In the genomic region with DNA sequence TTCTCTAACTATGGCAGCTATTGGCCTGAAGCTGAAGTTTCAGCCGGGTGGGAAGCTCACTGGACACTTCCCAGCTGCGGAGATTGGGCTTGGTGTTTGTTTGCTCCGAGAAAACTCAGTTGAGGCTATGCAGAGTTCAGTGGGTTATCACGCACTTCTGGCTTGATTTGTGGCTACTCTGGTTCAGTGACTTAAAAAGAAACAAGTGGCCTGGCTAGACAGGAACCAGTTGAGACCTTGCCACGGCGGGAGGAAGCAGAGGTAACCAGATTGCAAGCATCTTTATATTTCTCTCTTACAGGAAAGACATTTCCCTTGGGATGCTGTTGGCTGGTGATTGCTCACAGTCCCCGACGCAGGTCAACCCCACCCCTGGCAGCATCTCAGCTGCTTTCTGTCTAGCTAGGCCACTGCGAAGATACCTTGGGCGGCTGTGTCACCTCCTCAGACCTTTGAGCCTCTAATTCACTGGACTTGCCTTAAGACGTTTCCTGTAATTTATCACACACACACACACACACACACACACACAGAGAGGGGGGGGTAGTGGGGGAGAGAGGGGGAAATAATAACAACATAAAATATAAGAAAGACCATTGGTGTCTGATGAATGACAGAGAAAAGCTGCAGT, we compare ENCODE assay signal across 21 mouse cellular contexts.
DNase-seq lines count a peak whose midpoint lies in the region; ATAC-seq and TF ChIP-seq lines count a peak whose summit lies in the region.
"Had no signal": no experiment of that assay in that cellular context is flagged by ENCODE, and none has a peak within 500 bp of the region (broad histone marks: within the 10 kb centered on the region; RNA-seq: fewer than 3 reads in every experiment).

No protein-coding gene starts in this region.

- H3K27ac ChIP-seq in midbrain, embryonic 11.5 days (ENCODE audit: low read depth, low read length): no peak overlapping the region
- no peak overlapping the region for H3K27ac ChIP-seq in midbrain, embryonic 10.5 days (replicated peaks)
- H3K27ac ChIP-seq in kidney, postnatal 0 days: peak overlapping the region; percentile 56; the same call in 1 of the 2 replicates
- no peak overlapping the region for H3K27ac ChIP-seq in forebrain, embryonic 15.5 days (replicated peaks)
- H3K27ac ChIP-seq: forebrain, embryonic 10.5 days; heart, embryonic 10.5 days; hindbrain, embryonic 12.5 days; liver, embryonic 15.5 days; midbrain, embryonic 12.5 days had no signal

- no peak overlapping the region for H3K4me3 ChIP-seq in midbrain, embryonic 11.5 days (ENCODE audit: low read depth, low read length)
- H3K4me3 ChIP-seq in midbrain, embryonic 10.5 days: no peak overlapping the region
- H3K4me3 ChIP-seq in kidney, postnatal 0 days (replicated peaks; ENCODE audit: low read depth, low read length): no peak overlapping the region
- no peak overlapping the region for H3K4me3 ChIP-seq in forebrain, embryonic 15.5 days
- H3K4me3 ChIP-seq: forebrain, embryonic 10.5 days; heart, embryonic 10.5 days; hindbrain, embryonic 12.5 days; liver, embryonic 15.5 days; midbrain, embryonic 12.5 days had no signal

- peak; percentile 67 for DNase-seq in midbrain, embryonic 11.5 days (ENCODE audit: low spot score, missing footprints)
- no peak for DNase-seq in midbrain, embryonic 10.5 days (ENCODE audit: low spot score)
- DNase-seq in kidney, adult 11 months: peak; percentile 36
- peak; percentile 84 for DNase-seq in kidney, postnatal 0 days (ENCODE audit: low spot score)
- no peak for DNase-seq in retina, embryonic 14.5 days (ENCODE audit: low spot score)
- no peak for DNase-seq in gastrocnemius, postnatal 10 days
- DNase-seq: B cell, adult 2 months; cerebellum, postnatal 14 days; gastrocnemius, postnatal 36 days; lung, postnatal 14 days; retina, postnatal 1 day; thymus, adult 18-20 months had no signal

- H3K36me3 ChIP-seq in midbrain, embryonic 11.5 days (ENCODE audit: control insufficient read depth, insufficient read depth, low read length): no peaks in the 10 kb centered on the region
- H3K36me3 ChIP-seq in midbrain, embryonic 10.5 days: no peaks in the 10 kb centered on the region
- no peaks in the 10 kb centered on the region for H3K36me3 ChIP-seq in kidney, postnatal 0 days (ENCODE audit: insufficient read depth, low read length)
- no peaks in the 10 kb centered on the region for H3K36me3 ChIP-seq in forebrain, embryonic 15.5 days
- H3K36me3 ChIP-seq: forebrain, embryonic 10.5 days; heart, embryonic 10.5 days; hindbrain, embryonic 12.5 days; liver, embryonic 15.5 days; midbrain, embryonic 12.5 days had no signal

- no peaks in the 10 kb centered on the region for H3K9me3 ChIP-seq in midbrain, embryonic 11.5 days (ENCODE audit: control insufficient read depth, low read length)
- H3K9me3 ChIP-seq in midbrain, embryonic 10.5 days (replicated peaks): no peaks in the 10 kb centered on the region
- no peaks in the 10 kb centered on the region for H3K9me3 ChIP-seq in kidney, postnatal 0 days (replicated peaks; ENCODE audit: low read length)
- H3K9me3 ChIP-seq in forebrain, embryonic 15.5 days: no peaks in the 10 kb centered on the region
- H3K9me3 ChIP-seq: forebrain, embryonic 10.5 days; heart, embryonic 10.5 days; hindbrain, embryonic 12.5 days; liver, embryonic 15.5 days; midbrain, embryonic 12.5 days had no signal

- TF ChIP-seq CTCF in kidney, postnatal 0 days (IDR thresholded peaks at IDR 0.05; ENCODE audit: low read depth): no peak

- no peaks in the 10 kb centered on the region for H3K4me1 ChIP-seq in midbrain, embryonic 11.5 days (ENCODE audit: control insufficient read depth, insufficient read depth, low read length)
- H3K4me1 ChIP-seq in midbrain, embryonic 10.5 days: no peaks in the 10 kb centered on the region
- H3K4me1 ChIP-seq in kidney, postnatal 0 days (replicated peaks; ENCODE audit: insufficient read depth, low read length): 0 out of 2 replicates have a peak, but pooled peaks cover 5% of the 10 kb centered on the region
- no peaks in the 10 kb centered on the region for H3K4me1 ChIP-seq in forebrain, embryonic 15.5 days
- H3K4me1 ChIP-seq: forebrain, embryonic 10.5 days; liver, embryonic 15.5 days; midbrain, embryonic 12.5 days had no signal

- 85% methylated on average over 11 of the region's 11 CpGs for WGBS in midbrain, embryonic 11.5 days
- WGBS in midbrain, embryonic 10.5 days: 84% methylated on average over 11 of the region's 11 CpGs
- 15% methylated on average over 11 of the region's 11 CpGs for WGBS in kidney, postnatal 0 days
- 90% methylated on average over 11 of the region's 11 CpGs for WGBS in forebrain, embryonic 15.5 days

- no peak overlapping the region for H3K9ac ChIP-seq in midbrain, embryonic 11.5 days (ENCODE audit: low read length)
- no peak overlapping the region for H3K9ac ChIP-seq in kidney, postnatal 0 days (ENCODE audit: low read depth, low read length)
- H3K9ac ChIP-seq in forebrain, embryonic 15.5 days (replicated peaks): no peak overlapping the region
- H3K9ac ChIP-seq: hindbrain, embryonic 12.5 days; liver, embryonic 15.5 days; midbrain, embryonic 12.5 days had no signal

- no peak for ATAC-seq in midbrain, embryonic 11.5 days (ENCODE audit: low FRiP score)
- peak; percentile 46; the same call in 1 of the 2 replicates for ATAC-seq in kidney, postnatal 0 days (replicated peaks; ENCODE audit: low FRiP score, low read depth)
- no peak for ATAC-seq in forebrain, embryonic 15.5 days (replicated peaks)
- ATAC-seq: activated CD4-positive, CD25-positive, alpha-beta regulatory T cell, adult 4 months; inflammation-experienced regulatory T-cells, adult 6 months; Patski had no signal

- no peak overlapping the region for H3K4me2 ChIP-seq in midbrain, embryonic 11.5 days
- no peak overlapping the region for H3K4me2 ChIP-seq in kidney, postnatal 0 days (ENCODE audit: low read length)
- no peak overlapping the region for H3K4me2 ChIP-seq in forebrain, embryonic 15.5 days (replicated peaks)
- H3K4me2 ChIP-seq: hindbrain, embryonic 12.5 days; liver, embryonic 15.5 days; midbrain, embryonic 12.5 days had no signal

- H3K27me3 ChIP-seq in midbrain, embryonic 11.5 days (ENCODE audit: control insufficient read depth, insufficient read depth, low read length): no peaks in the 10 kb centered on the region
- no peaks in the 10 kb centered on the region for H3K27me3 ChIP-seq in midbrain, embryonic 10.5 days (ENCODE audit: low read depth, poor library complexity, severe bottlenecking)
- H3K27me3 ChIP-seq in kidney, postnatal 0 days (ENCODE audit: insufficient read depth, low read length): no peaks in the 10 kb centered on the region
- no peaks in the 10 kb centered on the region for H3K27me3 ChIP-seq in forebrain, embryonic 15.5 days
- H3K27me3 ChIP-seq: hindbrain, embryonic 12.5 days; liver, embryonic 15.5 days; midbrain, embryonic 12.5 days; Patski had no signal

Comparison
In these comparisons a context has a peak if more than half of its experiments do, and no peak if none do; other contexts are left out.
1. DNase-seq: peak in midbrain, embryonic 11.5 days (single experiment), kidney, adult 11 months (single experiment) and kidney, postnatal 0 days (single experiment); none in midbrain, embryonic 10.5 days (single experiment), retina, embryonic 14.5 days (single experiment) and gastrocnemius, postnatal 10 days (single experiment).